Mouse (Mus musculus): ENCODE measurements around the gene Cldn7. TPM values are rescaled to one million over a fixed set of nuclear protein-coding genes. Genes with fewer than 3 reads are reported as not detected.
A peak's percentile ranks its signal among the peaks of the same experiment; 100 is the strongest.
"Not testable (repeated sequence)": the region's sequence is repeated elsewhere in the genome, so short reads cannot be mapped to it uniquely, and the experiment has no call there.

Gene Cldn7
- total RNA-seq, 2 experiments from 2014 or later, result 0.66 TPM; not detected in 1

DNA sequence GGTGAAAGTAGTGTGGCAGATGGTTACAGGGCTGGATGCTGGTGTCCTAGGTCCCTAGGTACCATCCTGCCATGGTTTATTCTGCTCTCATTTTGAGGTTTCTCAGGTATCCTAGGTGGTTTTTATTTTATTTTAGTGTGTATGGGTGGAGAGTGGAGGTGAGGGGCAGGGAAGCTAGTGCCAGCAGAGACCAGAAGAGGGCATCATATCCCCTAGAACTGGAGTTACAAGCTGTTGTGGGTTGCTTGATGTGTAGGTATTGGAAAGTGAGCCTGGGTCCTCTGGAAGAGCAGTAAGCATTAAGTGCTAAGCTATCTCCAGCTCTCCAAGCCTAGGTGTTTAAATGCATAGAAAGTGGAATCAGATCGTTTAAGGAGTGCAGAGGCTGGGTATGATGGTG is 12.3 kb upstream of the Cldn7 start:
- no peak for DNase-seq (ENCODE audit: low spot score in 2 of 2)

DNA sequence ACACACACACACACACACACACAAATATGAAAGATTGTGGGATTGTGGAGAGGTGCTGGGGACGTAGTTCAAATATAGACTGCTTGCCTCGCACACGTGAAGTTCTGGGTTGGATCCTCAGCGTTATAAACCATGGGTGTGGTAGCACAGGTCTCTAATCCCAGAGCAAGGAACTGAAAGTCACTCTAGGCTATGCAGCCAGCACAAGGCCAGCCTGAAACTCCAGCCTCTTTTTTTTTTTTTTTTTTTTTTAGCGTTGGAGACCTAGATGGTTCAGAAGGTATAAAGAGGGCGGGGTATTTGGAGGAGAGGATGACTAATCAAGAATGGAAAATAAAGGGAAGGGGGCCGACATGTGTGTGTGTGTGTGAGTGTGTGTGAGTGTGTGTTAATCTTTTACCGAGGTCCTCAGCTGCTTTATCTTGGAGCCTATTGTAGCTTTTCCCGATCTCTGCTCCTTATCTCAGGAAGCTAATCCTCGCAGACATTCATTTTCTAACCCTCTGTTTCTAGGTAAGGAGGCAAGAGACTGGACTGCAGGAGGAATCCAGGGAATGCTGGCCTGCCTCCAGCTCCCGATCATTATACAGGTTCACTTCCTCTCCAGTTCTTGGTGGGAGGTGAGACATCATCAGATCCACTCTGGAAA is 11.2 kb upstream of the Cldn7 start:
- no peak for DNase-seq (ENCODE audit: low spot score in 2 of 2)

DNA sequence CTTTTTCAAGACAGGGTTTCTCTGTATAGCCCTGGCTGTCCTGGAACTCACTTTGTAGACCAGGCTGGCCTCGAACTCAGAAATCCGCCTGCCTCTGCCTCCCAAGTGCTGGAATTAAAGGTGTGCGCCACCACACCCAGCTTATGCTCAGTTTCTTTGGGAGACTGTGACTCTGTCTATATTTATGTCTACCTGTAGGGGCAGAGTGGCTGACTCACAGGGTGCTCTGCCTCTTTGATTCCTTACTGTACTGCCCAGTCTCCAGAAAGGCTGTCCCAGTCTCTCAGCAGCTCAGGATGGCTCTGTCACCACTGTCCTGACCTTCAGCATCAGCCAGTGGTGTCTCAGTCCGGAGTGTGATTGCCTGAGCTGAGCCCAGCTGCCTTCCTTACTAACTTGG is 9.0 kb upstream of the Cldn7 start:
- not testable (repeated sequence) for DNase-seq (ENCODE audit: low spot score in 2 of 2)

DNA sequence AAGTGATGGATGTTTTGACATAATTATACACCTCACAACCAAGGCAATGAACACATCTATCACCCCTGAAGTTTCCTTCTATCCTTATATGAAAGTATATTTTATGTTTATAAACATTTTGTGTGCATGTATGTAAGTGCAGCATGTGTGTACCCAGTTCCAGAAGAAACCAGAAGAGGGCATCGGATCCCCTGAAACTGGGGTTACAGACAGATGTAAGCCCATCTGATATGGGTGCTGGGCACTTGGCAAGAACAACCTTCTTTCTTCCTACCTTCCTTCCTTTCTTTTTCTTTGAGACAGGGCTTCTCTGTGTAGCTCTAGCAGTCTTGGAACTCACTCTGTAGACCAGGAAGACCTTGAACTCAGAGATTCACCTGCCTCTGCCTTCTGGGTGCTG is 8.4 kb upstream of the Cldn7 start:
- no peak for DNase-seq (ENCODE audit: low spot score in 2 of 2)

DNA sequence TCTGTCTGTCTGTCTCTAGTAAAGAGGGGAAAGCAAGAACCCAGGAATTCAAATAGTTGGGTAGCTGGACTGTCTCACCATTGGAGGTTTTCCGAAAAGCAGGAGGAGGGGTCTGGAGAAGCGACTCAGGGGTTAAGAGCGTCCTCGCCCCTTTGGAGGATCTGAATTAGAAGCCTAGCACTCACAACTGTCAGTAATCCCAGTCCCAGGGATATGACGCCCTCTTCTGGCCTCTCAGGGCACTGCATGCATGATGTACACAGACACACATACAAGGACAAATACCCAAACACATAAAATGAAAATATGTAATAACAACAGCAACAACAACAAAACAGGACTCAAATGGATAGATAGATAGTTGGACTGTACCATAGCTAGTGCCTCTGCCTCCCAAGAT is 4.0 kb upstream of the Cldn7 start:
- DNase-seq (ENCODE audit: low spot score in 2 of 2), result no peak

DNA sequence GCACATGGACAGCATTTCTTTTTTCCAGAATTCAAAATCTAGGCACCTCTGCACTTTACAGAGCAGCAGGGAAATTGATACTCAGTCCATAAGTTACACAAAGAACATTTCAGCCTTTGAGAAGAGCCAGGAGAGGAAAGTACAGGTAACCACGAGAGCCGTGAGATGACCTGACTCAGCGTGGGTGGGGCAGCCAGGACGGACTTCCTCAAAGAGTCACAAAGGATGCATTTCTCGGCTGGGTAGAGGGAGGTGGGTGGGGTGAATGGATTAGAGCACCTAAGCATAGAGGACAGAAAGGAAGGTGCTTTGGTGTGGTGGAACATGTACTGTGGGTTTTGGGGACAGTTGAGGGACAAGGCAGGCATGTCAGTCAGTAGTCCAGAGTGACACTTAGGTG is 2.7 kb upstream of the Cldn7 start:
- DNase-seq (ENCODE audit: low spot score in 2 of 2), result no peak

DNA sequence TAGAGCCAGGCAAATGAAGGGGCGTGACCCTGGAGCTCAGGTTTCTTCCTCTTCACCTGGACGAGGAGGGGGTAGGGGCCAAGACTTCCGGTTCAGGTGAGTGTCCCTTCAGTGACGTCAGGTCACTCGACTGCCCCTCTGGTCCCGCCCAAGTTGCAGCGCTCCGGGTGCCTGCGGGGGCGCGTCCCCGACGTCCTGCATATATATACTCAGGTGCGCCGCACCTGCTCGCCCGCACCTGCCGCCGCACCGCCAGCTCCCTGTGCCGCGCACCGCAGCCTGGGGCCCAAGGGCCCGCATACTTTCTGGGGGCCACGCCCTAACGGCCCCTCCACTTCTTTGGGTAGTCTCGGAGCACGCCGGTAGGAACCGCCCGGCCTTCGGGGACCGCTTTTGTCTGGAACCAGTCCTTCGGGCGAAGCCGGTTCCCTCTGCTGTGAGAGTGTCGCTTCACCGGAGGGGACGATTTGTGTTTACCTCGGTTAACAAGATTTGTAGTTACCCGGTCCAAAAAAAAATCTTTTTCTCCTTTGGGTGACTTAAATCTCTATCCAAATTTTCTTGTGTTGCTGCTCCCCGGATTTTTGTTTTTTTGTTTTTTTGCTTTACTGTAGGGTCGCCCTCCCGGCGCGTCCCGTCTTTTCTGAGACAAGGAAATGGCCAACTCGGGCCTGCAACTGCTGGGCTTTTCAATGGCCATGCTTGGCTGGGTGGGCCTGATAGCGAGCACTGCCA is 859 bp downstream of the Cldn7 start:
- no peak for DNase-seq (ENCODE audit: low spot score in 2 of 2)

DNA sequence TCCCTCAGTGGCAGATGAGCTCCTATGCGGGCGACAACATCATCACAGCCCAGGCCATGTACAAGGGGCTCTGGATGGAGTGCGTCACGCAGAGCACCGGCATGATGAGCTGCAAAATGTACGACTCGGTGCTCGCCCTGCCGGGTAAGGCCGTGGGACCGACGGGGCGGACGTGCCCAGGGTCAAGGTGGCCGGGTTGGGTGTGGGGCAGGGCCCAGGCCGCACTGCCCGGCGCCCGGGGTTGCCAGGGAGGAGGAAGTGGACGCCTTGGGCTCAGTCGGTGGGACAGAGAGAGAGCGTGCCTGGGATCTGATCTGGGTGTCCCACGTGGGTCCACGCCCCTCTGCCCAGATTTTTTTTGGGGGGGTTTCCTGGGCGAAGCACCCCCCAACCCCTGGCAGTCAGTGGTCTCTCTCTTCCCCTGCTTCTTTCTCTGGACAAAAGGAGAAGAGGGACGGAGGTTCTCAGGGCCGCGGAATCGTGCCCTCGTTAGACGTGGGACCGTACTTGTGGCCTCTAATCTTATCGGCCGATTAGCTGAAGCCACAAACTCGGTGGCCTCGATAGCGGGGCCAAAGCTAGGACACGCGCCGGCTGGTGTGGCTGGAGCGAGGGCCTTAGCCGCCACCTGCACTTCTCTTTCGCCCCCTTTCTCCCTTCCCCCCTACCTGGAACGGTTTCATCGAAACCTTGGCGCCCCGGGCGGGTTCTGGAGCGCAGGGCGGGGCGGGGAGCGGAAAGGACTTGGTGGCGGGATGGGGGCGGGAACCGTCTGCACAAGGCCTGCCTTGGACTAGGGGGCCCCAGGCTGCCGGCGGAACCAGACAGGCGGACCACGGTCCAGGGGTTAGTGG is 1.7 kb downstream of the Cldn7 start:
- no peak for DNase-seq (ENCODE audit: low spot score in 2 of 2)

DNA sequence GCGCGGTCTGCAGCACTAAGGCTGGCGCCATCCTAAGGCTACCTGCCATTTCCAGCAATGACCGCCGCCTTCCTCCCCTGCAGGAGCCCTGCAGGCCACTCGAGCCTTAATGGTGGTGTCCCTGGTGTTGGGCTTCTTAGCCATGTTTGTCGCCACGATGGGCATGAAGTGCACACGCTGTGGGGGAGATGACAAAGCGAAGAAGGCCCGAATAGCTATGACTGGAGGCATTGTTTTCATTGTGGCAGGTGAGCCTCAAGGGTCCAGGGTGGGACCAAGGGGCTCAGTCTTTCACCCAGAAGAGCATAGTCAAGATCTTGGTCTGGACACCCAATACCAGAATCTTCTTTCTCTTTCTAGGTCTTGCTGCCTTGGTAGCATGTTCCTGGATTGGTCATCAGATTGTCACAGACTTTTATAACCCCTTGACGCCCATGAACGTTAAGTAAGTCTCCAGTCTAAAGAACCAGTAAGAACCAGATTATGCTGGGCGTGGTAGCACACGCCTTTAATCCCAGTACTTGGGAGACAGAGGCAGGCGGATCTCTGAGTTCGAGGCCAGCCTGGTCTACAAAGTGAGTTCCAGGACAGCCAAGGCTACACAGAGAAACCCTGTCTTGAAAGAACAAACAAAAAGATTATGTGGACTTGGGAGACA is 2.4 kb downstream of the Cldn7 start:
- DNase-seq (ENCODE audit: low spot score in 2 of 2), result no peak

DNA sequence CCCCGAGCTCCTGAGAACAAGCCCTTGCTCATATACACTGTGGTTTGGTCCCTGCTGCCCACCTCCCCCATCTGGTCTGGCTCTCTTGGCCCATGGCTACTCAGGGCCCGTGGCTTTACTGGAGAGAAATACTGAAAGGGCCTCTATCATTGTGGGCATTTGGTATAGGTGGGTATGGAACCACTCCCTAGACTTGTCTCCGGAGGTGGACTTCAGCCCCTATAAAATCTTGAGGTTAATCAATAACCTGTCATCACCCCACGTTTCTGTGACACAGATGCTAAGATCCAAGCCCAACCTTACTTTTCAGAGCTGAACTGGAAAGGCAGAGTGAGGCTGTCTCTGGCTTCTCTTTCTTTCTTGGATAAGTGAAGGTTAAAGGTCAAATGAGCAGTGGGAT is 4.2 kb downstream of the Cldn7 start:
- DNase-seq (ENCODE audit: low spot score in 2 of 2), result no peak

DNA sequence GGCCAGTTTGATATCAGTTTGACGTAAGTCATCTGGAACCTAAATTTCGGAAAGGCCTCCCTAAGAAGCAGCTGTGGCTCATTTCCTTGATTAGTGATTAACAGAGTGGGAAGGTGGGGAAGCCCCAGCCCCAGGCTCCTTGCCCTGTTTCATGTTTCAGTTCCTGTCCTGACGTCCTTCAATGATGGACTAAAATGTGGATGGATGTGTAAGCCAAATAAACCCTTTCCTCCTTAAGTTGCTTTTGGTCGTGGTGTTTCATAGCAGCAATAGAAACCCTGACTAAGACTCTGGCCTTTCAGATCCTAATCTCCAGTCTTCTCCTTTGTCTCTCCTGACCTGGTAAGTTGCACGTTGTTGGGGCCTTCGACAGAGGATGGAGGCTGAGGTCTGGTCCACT is 5.6 kb downstream of the Cldn7 start:
- DNase-seq (ENCODE audit: low spot score in 2 of 2), result no peak

DNA sequence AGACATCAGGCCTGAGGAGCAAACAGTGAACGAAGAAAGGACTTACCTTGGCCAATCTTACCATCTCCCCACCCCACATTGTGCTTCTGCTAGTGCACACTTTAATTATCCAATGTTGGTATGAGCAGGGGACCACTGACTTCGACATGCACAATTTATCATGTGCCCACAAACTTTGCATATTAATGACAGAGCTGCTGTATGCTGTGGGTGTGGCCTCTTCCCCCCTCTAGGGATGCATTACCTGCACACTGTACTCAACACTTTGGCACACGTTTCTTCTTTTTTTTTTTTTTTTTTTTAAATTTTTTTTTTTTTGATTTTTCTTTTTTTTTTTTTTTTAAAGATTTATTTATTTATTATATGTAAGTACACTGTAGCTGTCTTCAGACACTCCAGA is 6.2 kb downstream of the Cldn7 start:
- no peak for DNase-seq (ENCODE audit: low spot score in 2 of 2)

DNA sequence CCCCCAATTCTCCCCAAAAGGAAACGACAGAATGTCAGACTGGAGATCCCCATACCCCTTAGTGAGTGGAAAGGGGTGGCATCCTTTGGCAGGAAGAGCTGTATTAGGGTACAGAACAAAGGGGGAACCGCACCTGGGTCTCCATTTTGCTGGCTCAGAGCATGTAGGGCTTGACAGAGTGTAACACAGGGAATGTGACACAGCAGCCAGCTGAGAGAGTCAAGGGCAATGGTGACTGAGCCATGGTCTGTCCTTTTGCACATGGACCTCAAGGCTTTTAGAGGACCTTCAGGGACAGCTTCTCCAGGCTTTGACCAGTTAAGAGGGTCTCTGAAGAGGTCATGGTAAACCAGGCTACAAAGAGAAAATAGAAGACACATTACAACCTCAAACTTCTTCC is 10.3 kb downstream of the Cldn7 start:
- no peak for DNase-seq (ENCODE audit: low spot score in 2 of 2)

DNA sequence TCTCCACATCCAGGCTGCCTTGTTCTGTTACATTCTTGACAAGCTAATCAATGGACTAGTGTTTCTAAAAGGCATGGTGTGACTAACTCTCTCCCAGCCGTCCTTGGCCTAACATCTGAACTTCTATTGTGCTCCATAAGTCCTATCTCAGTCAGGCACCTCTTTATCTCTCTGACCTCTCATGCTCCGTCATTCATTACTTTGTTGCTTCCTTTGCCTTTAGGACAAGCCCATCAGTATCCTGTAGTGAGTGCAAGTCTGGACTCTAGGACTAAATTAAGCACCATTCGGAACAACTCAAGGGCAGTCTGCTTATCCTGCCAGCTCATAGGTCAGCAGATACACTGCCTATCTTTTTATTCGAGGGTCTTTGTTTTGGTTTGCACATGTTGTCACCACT is 11.7 kb downstream of the Cldn7 start:
- DNase-seq (ENCODE audit: low spot score in 2 of 2), result no peak

DNA sequence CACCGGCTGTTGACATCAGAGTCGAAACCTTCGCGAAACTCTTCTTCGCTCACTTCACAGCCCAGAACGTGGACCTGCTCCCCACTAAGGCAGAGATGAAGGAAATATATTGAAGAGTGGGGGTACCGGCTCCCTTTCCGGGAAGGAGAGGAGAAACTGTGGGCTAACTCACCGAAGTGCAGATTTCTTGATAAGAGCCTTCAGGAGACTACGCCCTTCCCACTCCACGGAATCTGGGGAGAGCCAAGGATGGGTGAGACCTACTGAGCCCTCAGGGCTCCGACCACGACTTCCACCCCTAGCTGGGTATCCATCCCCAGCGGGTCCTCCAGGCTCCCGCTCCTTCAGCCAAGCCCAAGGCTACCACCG is 15.2 kb downstream of the Cldn7 start:
- no peak for DNase-seq (ENCODE audit: low spot score in 2 of 2)

DNA sequence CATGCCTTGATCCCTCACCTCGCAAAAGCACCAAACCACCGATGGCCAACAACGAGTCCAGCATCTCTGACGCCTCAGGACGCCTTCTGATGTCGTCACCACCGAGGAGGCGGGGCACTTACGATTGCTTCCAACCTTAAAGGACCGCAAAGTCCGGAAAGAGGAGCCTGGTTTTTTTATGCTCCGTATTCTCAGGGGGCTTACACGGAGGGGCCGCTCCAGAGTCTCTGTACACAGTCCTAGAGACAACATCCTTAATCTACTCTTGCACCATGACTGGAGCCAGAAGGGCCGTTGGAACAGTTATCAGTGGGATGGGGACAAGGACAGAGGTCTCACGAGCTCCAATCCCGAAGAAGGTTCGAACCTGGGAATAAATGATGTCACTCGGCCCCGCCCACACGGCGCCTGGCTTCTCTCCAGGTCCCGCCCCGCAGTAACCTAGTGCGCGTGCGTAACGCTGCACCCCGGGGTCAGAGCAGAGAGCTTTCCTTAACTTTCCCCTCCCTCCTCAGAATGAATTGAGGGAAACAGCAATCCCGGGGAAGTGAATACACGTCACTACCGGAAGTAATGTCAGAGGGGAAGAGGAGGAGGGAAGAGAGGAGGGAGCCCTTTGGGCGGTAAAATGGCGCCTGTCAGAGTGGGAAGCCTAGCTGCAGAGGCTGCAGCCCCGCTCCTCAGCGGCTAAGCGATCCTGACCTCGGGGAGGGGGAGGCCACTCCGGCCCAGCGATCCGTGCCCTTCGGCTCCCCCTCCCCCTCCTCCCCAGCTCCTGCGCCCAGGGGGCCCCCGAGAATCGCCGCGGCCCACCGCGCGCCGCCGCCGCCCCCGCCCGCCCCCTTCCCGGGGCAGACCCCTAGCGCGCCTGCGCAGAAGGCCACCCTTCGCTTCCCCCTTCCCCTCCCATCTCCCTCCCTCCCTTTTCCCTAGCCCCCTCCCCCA is 15.9 kb downstream of the Cldn7 start:
- peak; percentile 99 to 100 for DNase-seq (ENCODE audit: low spot score in 2 of 2)

DNA sequence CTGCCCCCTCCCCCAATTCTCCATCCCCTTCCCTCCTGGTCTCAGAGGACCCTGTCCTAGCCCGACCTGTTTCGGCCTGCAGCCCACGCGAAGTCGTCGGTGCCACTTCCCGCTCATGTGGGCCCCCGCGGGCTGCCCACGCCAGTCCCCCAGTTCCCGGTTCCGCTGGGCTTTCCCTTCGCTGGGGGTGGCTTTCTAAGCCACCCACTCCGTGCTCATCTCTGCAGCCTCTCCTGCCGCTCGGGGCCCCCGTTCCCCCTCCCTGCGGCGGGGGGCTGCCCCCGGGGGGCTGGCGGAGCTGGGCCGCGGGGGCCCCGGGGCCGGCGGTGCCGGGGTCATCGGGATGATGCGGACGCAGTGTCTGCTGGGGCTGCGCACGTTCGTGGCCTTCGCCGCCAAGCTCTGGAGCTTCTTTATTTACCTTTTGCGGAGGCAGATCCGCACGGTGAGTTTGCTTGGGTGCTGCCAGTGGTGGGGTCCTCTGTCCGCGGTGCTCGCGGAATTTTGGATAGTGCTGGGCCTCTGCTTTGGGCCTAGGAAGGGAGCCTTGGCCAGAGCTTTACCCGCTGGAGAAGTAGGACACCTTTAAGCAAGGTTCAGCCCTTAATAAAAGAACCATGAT is 16.7 kb downstream of the Cldn7 start, which contains the start of gene Ctdnep1:
Gene Ctdnep1, plus strand, starts transcription at position 16 of the 622 bp plus-strand sequence.
- DNase-seq (ENCODE audit: low spot score in 2 of 2), result peak in 1 of 2 experiments; percentile 41

DNA sequence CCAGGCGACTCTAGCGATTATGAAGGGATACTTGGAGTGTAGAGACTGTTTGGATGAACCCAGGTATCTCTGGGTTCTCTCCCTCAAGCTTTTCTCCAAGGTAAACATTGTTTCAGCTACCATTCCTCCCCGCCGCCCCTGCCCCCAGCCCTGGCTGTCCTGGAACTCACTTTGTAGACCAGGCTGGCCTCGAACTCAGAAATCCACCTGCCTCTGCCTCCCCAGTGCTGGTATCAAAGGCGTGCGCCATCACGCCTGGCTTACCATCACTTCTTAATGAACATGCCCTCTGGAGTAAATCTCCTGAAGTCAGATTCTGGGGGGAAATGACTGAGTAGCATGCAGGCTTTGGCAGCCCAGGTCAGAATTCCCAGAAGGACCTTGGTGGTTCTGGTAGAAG is 17.6 kb downstream of the Cldn7 start, which contains the start of gene Elp5:
Gene Elp5, minus strand, starts transcription at position 293 of the 400 bp plus-strand sequence.
- DNase-seq (ENCODE audit: low spot score in 2 of 2), result no peak

DNA sequence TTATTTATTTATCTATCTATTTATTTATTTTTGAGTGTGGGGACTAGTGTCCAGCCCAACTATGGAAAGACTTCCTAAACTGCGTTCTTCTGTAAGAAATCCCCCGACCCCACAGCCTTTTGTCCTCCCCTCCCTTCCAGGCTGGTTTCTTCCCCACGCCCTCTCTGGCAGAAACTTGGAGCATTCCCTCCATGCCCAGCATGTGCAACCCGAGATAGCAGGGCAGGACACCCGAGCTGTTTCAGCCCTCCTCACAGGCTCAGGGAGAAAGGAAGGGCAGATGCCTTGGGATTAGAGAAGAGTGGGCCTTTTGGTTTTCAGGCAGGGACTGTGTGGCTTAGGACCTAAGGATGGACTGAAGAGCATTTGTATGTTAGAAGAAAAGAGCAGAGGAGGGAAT is 18.3 kb downstream of the Cldn7 start:
- no peak for DNase-seq (ENCODE audit: low spot score in 2 of 2)

DNA sequence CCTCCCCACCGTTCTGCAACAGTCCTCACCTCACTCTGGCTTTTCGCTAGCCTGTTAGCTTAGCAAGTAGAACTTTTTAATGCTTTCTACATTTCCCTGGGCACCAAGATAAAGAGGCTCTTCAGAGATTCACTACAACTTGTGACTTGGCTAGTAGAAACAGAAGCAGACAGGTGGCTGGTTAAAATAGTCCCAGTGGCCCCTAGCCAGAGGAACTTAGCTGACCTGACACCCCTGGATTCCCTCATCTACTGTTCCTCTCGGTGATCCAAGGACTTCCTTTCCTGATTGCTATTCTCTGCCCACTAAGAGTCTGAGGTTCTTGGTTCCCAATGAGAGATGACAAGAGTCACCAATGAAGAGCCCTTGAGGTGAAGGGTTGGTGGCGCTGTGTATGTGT is 18.8 kb downstream of the Cldn7 start:
- no peak for DNase-seq (ENCODE audit: low spot score in 2 of 2)

Data from adrenal gland, adult 18-20 months (tissue).